Mouse (Mus musculus): ENCODE results near the gene Hoxd3. TPM values are rescaled to one million over a fixed set of nuclear protein-coding genes. Genes with fewer than 3 reads are reported as not detected.

Gene Hoxd3
- polyA plus RNA-seq (2014; fragmentation: Nextera tagmentation; extraction: Ambion mirVana), result 14.5 and 16.2 TPM in 2 replicates

DNA sequence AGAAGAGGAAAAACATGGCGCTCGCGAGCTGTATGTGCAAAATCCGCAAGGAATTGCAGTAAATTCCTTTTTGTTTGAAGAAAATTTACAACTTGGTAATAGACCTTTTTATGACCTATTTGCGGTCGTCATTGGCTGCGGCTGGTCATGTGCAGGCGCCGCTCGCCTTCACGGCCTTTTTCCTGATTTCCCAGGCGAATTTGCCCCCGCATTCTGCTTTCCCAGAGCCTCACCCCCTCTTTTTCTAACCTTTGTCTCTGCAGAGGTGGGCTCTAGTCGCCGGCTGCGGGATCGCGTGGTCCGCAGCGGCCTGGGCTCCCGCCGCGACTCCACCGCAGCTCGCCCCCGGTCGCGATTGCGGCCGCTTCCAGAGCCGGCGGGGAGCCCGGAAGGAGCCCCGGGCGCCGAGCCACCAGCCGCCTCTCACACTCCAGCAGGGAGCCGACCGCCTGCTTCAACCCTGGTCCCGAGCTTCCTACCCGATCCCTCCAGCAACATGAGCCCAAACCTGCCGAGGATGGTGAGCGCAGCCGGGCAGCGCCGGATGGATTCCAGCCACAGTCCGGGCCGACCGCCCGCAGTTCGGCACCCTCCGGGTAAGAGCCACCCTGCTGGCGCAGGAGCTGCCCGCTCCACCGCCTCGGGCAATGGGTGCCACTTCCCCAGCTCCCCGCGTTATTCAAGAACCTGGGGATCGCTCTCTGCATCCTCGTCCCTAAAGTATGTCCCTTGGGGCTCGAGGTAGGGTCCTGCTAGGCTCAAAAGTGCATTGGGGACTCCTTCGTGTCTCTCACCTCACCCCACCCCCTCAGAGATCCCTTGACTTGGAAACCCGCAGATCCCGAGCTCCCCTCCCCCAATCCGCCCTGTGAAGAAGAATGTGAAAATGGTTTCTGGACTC lies at the start of gene Hoxd3, which contains the start of gene Hoxd4:
Gene Hoxd3, plus strand, starts transcription at position 207 of the 901 bp plus-strand sequence.
Gene Hoxd4, plus strand, starts transcription at position 209 of the 901 bp plus-strand sequence.
- Histone ChIP-seq H3K4me2 (replicated peaks; ENCODE audit: low read depth, low read length) (peak within 1 kb of the TSS; percentile 37), H3K27ac (ENCODE audit: low read length) (0 out of 2 replicates have a peak within 1 kb of the TSS, but pooled peaks have one; percentile 33), H3K36me3 (ENCODE audit: control insufficient read depth, insufficient read depth, low read length) (no peaks in the 10 kb centered on the region), H3K9ac (replicated peaks; ENCODE audit: low read depth, low read length) (peak within 1 kb of the TSS; percentile 18; the same call in 1 of the 2 replicates), H3K9me3 (ENCODE audit: control insufficient read depth, low read depth, low read length) (no peaks in the 10 kb centered on the region), H3K4me3 (ENCODE audit: low read depth, low read length) (peak within 1 kb of the TSS; percentile 34), H3K27me3 (ENCODE audit: control insufficient read depth, insufficient read depth, low read length) (peaks cover 78% of the 10 kb centered on the region), H3K4me1 (ENCODE audit: control insufficient read depth, insufficient read depth, low read length) (no peaks in the 10 kb centered on the region; the same call in 1 of the 2 replicates)
- WGBS, result under 1% methylated on average over 63 of the region's 65 CpGs
- ATAC-seq (ENCODE audit: insufficient number of reproducible peaks, insufficient read depth, low FRiP score, low read depth), result 0 out of 2 replicates have a peak, but pooled peaks have one; percentile 56

DNA sequence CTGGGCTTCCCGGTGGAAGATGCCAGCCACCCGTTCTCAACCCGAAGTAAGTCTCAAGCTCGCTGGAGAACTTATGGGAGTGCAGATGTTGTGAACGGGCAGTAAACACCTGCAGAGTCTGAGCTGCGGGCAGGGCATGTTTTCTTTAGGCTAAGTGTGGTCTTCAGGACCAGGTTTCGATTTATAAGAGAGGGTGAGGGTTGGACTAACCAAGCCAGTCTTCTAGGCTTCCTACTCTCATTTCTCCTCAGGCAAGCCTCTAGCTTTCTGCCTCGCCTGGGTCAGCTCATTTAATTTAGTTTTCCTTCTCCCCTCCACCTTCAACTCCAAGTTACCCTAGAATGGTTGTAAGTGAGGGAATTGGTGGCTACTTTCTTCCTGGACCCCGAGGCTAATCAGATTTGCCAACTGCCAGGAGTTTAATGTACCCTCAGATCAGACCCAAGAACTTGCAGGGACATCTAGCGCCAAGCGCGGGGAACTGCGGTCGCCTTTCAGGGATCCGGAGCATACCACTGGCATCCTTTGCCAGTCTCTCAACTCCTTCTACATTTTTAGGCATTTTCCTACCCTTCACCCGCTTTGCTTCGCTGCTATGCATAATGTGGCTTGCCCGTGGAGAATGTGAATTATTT lies 48.3 kb upstream of the Hoxd3 start:
- Histone ChIP-seq H3K4me2 (replicated peaks; ENCODE audit: low read depth, low read length) (no peak overlapping the region), H3K9ac (replicated peaks; ENCODE audit: low read depth, low read length) (no peak overlapping the region), H3K27me3 (ENCODE audit: control insufficient read depth, insufficient read depth, low read length) (peaks cover 83% of the 10 kb centered on the region), H3K4me1 (ENCODE audit: control insufficient read depth, insufficient read depth, low read length) (peaks cover 3% of the 10 kb centered on the region; the same call in 1 of the 2 replicates), H3K36me3 (ENCODE audit: control insufficient read depth, insufficient read depth, low read length) (no peaks in the 10 kb centered on the region), H3K27ac (ENCODE audit: low read length) (no peak overlapping the region), H3K9me3 (ENCODE audit: control insufficient read depth, low read depth, low read length) (no peaks in the 10 kb centered on the region), H3K4me3 (ENCODE audit: low read depth, low read length) (no peak overlapping the region)
- 4% methylated on average over 18 of the region's 18 CpGs for WGBS
- no peak for ATAC-seq (ENCODE audit: insufficient number of reproducible peaks, insufficient read depth, low FRiP score, low read depth)

DNA sequence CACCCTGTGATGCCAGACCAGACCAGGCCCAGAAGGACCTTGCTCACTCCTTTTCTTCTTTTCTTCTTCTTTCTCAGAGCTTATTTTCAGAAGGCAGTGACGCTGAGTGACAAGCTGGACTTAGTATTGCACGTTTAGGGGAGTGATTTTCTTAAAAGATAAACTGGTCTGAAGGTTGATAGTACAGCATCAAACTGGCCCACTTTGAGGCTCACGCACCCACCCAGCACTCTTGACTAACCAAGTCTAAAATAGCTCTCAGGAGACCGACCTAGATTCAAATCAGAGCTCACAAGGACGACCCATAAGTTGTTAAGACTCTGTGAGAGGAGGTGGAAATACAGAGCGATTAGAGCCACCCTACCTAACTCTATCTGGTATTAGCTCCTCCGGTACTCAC lies 45.3 kb upstream of the Hoxd3 start:
- H3K4me3 ChIP-seq (ENCODE audit: low read depth, low read length), result no peak overlapping the region
- H3K4me1 ChIP-seq (ENCODE audit: control insufficient read depth, insufficient read depth, low read length), result peaks cover 4% of the 10 kb centered on the region; the same call in 1 of the 2 replicates
- no peak for ATAC-seq (ENCODE audit: insufficient number of reproducible peaks, insufficient read depth, low FRiP score, low read depth)
- H3K27me3 ChIP-seq (ENCODE audit: control insufficient read depth, insufficient read depth, low read length), result peaks cover 87% of the 10 kb centered on the region
- H3K27ac ChIP-seq (ENCODE audit: low read length), result no peak overlapping the region
- no peak overlapping the region for H3K9ac ChIP-seq (replicated peaks; ENCODE audit: low read depth, low read length)
- no peak overlapping the region for H3K4me2 ChIP-seq (replicated peaks; ENCODE audit: low read depth, low read length)
- WGBS, result 4% methylated on average over 7 of the region's 7 CpGs
- H3K36me3 ChIP-seq (ENCODE audit: control insufficient read depth, insufficient read depth, low read length), result no peaks in the 10 kb centered on the region
- no peaks in the 10 kb centered on the region for H3K9me3 ChIP-seq (ENCODE audit: control insufficient read depth, low read depth, low read length)

- 1% methylated on average over 36 of the region's 36 CpGs for WGBS
- Histone ChIP-seq H3K4me1 (ENCODE audit: control insufficient read depth, insufficient read depth, low read length) (peaks cover 4% of the 10 kb centered on the region; the same call in 1 of the 2 replicates), H3K4me2 (replicated peaks; ENCODE audit: low read depth, low read length) (0 out of 2 replicates have a peak overlapping the region, but pooled peaks have one; percentile 49), H3K9ac (replicated peaks; ENCODE audit: low read depth, low read length) (no peak overlapping the region), H3K27ac (ENCODE audit: low read length) (no peak overlapping the region), H3K4me3 (ENCODE audit: low read depth, low read length) (0 out of 2 replicates have a peak overlapping the region, but pooled peaks have one; percentile 29), H3K36me3 (ENCODE audit: control insufficient read depth, insufficient read depth, low read length) (no peaks in the 10 kb centered on the region), H3K9me3 (ENCODE audit: control insufficient read depth, low read depth, low read length) (no peaks in the 10 kb centered on the region), H3K27me3 (ENCODE audit: control insufficient read depth, insufficient read depth, low read length) (peaks cover 81% of the 10 kb centered on the region)
- ATAC-seq (ENCODE audit: insufficient number of reproducible peaks, insufficient read depth, low FRiP score, low read depth), result no peak
Measured at GRCm38 (mm10) chr2:74667191-74667841, 44.4 kb upstream of the Hoxd3 start.

DNA sequence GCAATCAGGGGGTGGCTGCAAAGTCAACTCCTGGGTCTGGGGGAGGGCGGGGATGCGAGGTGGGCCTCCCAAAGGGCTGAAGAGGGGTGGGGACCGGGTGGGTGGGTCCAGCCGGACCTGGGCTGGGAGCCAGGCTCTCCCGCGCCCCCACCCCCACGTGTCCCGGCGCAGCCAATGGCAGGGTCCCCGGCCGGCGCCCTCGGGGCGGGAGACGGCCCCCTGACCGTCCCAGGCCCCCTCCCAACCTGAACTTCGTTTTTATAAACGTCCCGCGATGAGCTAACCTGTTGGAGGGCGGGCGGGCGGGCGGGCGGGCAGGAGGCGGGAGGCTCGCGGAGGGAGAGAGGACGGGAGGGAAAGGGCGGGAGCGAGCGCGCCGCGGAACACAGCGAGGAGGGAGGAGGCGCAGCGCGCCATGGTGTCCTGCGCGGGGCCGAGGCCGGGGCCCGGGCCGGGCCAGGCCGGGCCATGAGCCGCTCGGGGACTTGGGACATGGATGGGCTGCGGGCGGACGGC lies 43.8 kb upstream of the Hoxd3 start, which contains the start of gene Hoxd13:
Gene Hoxd13, plus strand, starts transcription at position 469 of the 516 bp plus-strand sequence.
- H3K9me3 ChIP-seq (ENCODE audit: control insufficient read depth, low read depth, low read length), result no peaks in the 10 kb centered on the region
- peak within 1 kb of the TSS; percentile 49 for H3K4me2 ChIP-seq (replicated peaks; ENCODE audit: low read depth, low read length)
- peaks cover 80% of the 10 kb centered on the region for H3K27me3 ChIP-seq (ENCODE audit: control insufficient read depth, insufficient read depth, low read length)
- no peak within 1 kb of the TSS for H3K9ac ChIP-seq (replicated peaks; ENCODE audit: low read depth, low read length)
- peaks cover 6% of the 10 kb centered on the region; the same call in 1 of the 2 replicates for H3K4me1 ChIP-seq (ENCODE audit: control insufficient read depth, insufficient read depth, low read length)
- no peaks in the 10 kb centered on the region for H3K36me3 ChIP-seq (ENCODE audit: control insufficient read depth, insufficient read depth, low read length)
- H3K27ac ChIP-seq (ENCODE audit: low read length), result no peak within 1 kb of the TSS
- ATAC-seq (ENCODE audit: insufficient number of reproducible peaks, insufficient read depth, low FRiP score, low read depth), result peak; percentile 46; the same call in 1 of the 2 replicates
- WGBS, result 0% methylated on average over 32 of the region's 51 CpGs
- peak within 1 kb of the TSS; percentile 29 for H3K4me3 ChIP-seq (ENCODE audit: low read depth, low read length)

DNA sequence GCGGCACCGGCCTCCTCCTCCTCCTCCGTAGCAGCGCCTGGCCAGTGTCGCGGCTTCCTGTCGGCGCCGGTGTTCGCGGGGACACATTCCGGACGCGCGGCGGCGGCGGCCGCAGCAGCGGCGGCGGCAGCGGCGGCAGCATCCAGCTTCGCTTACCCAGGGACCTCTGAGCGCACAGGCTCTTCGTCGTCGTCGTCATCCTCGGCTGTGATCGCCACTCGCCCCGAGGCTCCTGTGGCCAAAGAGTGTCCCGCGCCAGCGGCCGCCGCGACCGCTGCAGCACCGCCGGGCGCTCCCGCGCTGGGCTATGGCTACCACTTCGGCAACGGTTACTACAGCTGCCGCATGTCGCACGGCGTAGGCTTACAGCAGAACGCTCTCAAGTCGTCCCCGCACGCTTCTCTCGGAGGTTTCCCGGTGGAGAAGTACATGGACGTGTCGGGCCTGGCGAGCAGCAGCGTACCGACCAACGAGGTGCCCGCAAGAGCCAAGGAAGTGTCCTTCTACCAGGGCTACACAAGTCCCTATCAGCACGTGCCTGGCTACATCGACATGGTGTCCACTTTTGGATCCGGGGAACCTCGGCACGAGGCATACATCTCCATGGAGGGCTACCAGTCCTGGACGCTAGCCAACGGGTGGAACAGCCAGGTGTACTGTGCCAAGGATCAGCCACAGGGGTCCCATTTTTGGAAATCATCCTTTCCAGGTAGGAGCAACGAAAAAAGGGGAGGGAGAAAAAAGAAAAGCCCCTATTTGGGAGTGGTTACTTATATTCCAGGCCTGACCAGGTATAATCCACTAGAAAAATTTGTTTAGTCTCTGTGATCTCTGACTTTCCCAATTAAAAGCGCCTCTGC lies 43.1 kb upstream of the Hoxd3 start:
- no peaks in the 10 kb centered on the region for H3K36me3 ChIP-seq (ENCODE audit: control insufficient read depth, insufficient read depth, low read length)
- ATAC-seq (ENCODE audit: insufficient number of reproducible peaks, insufficient read depth, low FRiP score, low read depth), result peak; percentile 43; the same call in 1 of the 2 replicates
- H3K27ac ChIP-seq (ENCODE audit: low read length), result no peak overlapping the region
- H3K27me3 ChIP-seq (ENCODE audit: control insufficient read depth, insufficient read depth, low read length), result peaks cover 80% of the 10 kb centered on the region
- no peak overlapping the region for H3K9ac ChIP-seq (replicated peaks; ENCODE audit: low read depth, low read length)
- H3K4me3 ChIP-seq (ENCODE audit: low read depth, low read length), result peak overlapping the region; percentile 29
- under 1% methylated on average over 57 of the region's 74 CpGs for WGBS
- H3K4me2 ChIP-seq (replicated peaks; ENCODE audit: low read depth, low read length), result peak overlapping the region; percentile 49
- H3K9me3 ChIP-seq (ENCODE audit: control insufficient read depth, low read depth, low read length), result no peaks in the 10 kb centered on the region
- H3K4me1 ChIP-seq (ENCODE audit: control insufficient read depth, insufficient read depth, low read length), result peaks cover 6% of the 10 kb centered on the region; the same call in 1 of the 2 replicates

- 3% methylated on average over 3 of the region's 3 CpGs for WGBS
- H3K27me3 ChIP-seq (ENCODE audit: control insufficient read depth, insufficient read depth, low read length), result peaks cover 80% of the 10 kb centered on the region
Measured at GRCm38 (mm10) chr2:74669230-74669578, 42.5 kb upstream of the Hoxd3 start.

More at GRCm38 (mm10) chr2:74669230-74669578, 42.5 kb upstream of the Hoxd3 start:
- Histone ChIP-seq H3K4me3 (ENCODE audit: low read depth, low read length) (no peak overlapping the region), H3K4me1 (ENCODE audit: control insufficient read depth, insufficient read depth, low read length) (peaks cover 6% of the 10 kb centered on the region; the same call in 1 of the 2 replicates), H3K9ac (replicated peaks; ENCODE audit: low read depth, low read length) (no peak overlapping the region), H3K27ac (ENCODE audit: low read length) (no peak overlapping the region), H3K36me3 (ENCODE audit: control insufficient read depth, insufficient read depth, low read length) (no peaks in the 10 kb centered on the region), H3K9me3 (ENCODE audit: control insufficient read depth, low read depth, low read length) (no peaks in the 10 kb centered on the region), H3K4me2 (replicated peaks; ENCODE audit: low read depth, low read length) (no peak overlapping the region)
- no peak for ATAC-seq (ENCODE audit: insufficient number of reproducible peaks, insufficient read depth, low FRiP score, low read depth)

All from stomach, embryonic 14.5 days (tissue).